In the genomic region with DNA sequence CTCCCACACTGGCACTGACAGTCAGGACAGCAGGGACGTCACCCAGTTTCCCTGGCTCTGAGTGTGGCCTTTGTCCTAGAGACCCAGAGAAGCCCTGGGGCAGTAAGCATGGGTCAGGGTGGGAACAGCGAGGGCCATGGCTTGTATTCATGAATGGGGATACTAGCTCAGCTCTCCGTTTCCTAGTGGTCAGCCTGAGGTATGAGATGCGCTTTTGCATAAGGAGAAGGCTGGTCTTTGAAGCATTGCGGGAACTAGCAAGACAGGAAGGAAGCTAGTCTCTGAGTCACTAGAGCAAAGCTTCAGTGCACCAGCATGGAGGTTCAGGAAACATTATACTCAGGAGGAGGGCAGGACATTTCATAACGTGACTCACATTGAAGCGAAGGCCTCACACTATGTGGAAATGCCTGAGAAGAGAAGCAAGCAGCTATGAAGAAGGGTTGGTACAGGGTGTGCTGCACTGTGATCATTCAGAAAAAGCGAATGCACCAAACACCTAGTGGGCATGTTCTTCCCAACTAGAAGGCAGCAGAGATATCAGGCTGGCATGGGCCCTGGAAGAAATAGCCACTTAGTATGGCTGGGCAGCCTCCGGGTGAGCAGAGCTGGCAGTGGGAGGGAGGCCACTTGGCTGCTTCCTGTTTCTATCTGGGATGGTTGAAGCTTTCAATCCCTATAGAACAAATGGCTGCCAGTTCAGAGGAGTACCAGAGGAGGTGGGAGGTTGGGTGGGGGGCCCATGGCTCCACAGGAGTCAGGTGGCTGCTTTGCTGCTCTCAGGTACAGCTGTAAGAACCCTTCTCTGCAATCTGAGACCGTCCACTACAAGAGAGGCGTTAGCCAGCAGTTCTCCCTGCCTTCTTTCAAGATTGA, we compare ENCODE assay signal across 8 mouse cellular contexts. TPM values are rescaled to one million over a fixed set of nuclear protein-coding genes. Genes with fewer than 3 reads are reported as not detected.
DNase-seq lines count a peak whose midpoint lies in the region; ATAC-seq and TF ChIP-seq lines count a peak whose summit lies in the region.

No protein-coding gene starts in this region.

- peak; percentile 47 for ATAC-seq in hindbrain, embryonic 11.5 days (ENCODE audit: low FRiP score)
- ATAC-seq in forebrain, postnatal 0 days: peak; percentile 18
- ATAC-seq in liver, embryonic 14.5 days (ENCODE audit: insufficient read depth): 0 out of 2 replicates have a peak, but pooled peaks have one; percentile 4

- no peak overlapping the region for H3K9ac ChIP-seq in hindbrain, embryonic 11.5 days (ENCODE audit: low read depth, low read length)
- H3K9ac ChIP-seq in forebrain, postnatal 0 days: no peak overlapping the region
- no peak overlapping the region for H3K9ac ChIP-seq in liver, embryonic 14.5 days (replicated peaks)

- DNase-seq in hindbrain, embryonic 11.5 days (ENCODE audit: low spot score): no peak
- DNase-seq in hindbrain, embryonic 10.5 days (ENCODE audit: low spot score): no peak
- DNase-seq in Muller cell, postnatal 12 days (ENCODE audit: inconsistent ontology term): peak; percentile 61
- no peak for DNase-seq in forebrain, postnatal 0 days
- peak in 1 of 3 experiments; percentile 50 for DNase-seq in liver, embryonic 14.5 days (ENCODE audit: low read depth in 3 of 3, low spot score in 3 of 3)
- DNase-seq in thymus, adult 18-20 months: no peak
- no peak for DNase-seq in testis, postnatal 14 days (ENCODE audit: low spot score)

- no peaks in the 10 kb centered on the region for H3K4me1 ChIP-seq in hindbrain, embryonic 11.5 days (replicated peaks; ENCODE audit: control insufficient read depth, insufficient read depth, low read length)
- H3K4me1 ChIP-seq in hindbrain, embryonic 10.5 days (replicated peaks): no peaks in the 10 kb centered on the region; the same call in 1 of the 2 replicates
- H3K4me1 ChIP-seq in forebrain, postnatal 0 days (ENCODE audit: insufficient read depth): no peaks in the 10 kb centered on the region
- H3K4me1 ChIP-seq in liver, embryonic 14.5 days (replicated peaks; ENCODE audit: control insufficient read depth in 2 of 2, insufficient read depth in 2 of 2, low read length in 1 of 2): peaks cover 0 to 8% of the 10 kb centered on the region in 2 experiments; a peak in 1 of 4 replicates
- peaks cover 17% of the 10 kb centered on the region for H3K4me1 ChIP-seq in olfactory bulb, adult 2 months (ENCODE audit: control insufficient read depth, insufficient read depth, low read length)

- 77% methylated on average over 11 of the region's 11 CpGs for WGBS in hindbrain, embryonic 11.5 days
- 80% methylated on average over 11 of the region's 11 CpGs for WGBS in hindbrain, embryonic 10.5 days
- 75% methylated on average over 11 of the region's 11 CpGs for WGBS in forebrain, postnatal 0 days
- WGBS in liver, embryonic 14.5 days (ENCODE audit: insufficient replicate concordance): 55% methylated on average over 11 of the region's 11 CpGs
- WGBS in olfactory bulb, adult 2 months: 46% methylated on average over 11 of the region's 11 CpGs

- no peak overlapping the region for H3K4me2 ChIP-seq in hindbrain, embryonic 11.5 days (replicated peaks; ENCODE audit: low read depth, low read length)
- no peak overlapping the region for H3K4me2 ChIP-seq in forebrain, postnatal 0 days (ENCODE audit: low read depth)
- no peak overlapping the region for H3K4me2 ChIP-seq in liver, embryonic 14.5 days (ENCODE audit: low read depth)

- no peaks in the 10 kb centered on the region for H3K27me3 ChIP-seq in hindbrain, embryonic 11.5 days (ENCODE audit: control insufficient read depth, insufficient read depth, low read length)
- no peaks in the 10 kb centered on the region for H3K27me3 ChIP-seq in hindbrain, embryonic 10.5 days (ENCODE audit: insufficient read depth, poor library complexity, severe bottlenecking)
- no peaks in the 10 kb centered on the region for H3K27me3 ChIP-seq in forebrain, postnatal 0 days (ENCODE audit: insufficient read depth, low read length)
- no peaks in the 10 kb centered on the region for H3K27me3 ChIP-seq in liver, embryonic 14.5 days (ENCODE audit: control insufficient read depth, insufficient read depth, low read length)

- H3K9me3 ChIP-seq in hindbrain, embryonic 11.5 days (ENCODE audit: control insufficient read depth, low read length): no peaks in the 10 kb centered on the region
- H3K9me3 ChIP-seq in hindbrain, embryonic 10.5 days: no peaks in the 10 kb centered on the region
- no peaks in the 10 kb centered on the region for H3K9me3 ChIP-seq in forebrain, postnatal 0 days (ENCODE audit: low read length)
- H3K9me3 ChIP-seq in liver, embryonic 14.5 days (ENCODE audit: control insufficient read depth, low read length): no peaks in the 10 kb centered on the region

- TF ChIP-seq EP300 in liver, embryonic 14.5 days (IDR thresholded peaks at IDR 0.05; ENCODE audit: low read depth): no peak

- TF ChIP-seq CTCF in forebrain, postnatal 0 days (IDR thresholded peaks at IDR 0.05; ENCODE audit: low read depth): peak; percentile 26; the same call in 1 of the 2 replicates
- no peak for TF ChIP-seq CTCF in liver, embryonic 14.5 days (IDR thresholded peaks at IDR 0.05; ENCODE audit: low read depth)
- no peak for TF ChIP-seq CTCF in olfactory bulb, adult 2 months (IDR thresholded peaks at IDR 0.05; ENCODE audit: insufficient read depth, low read depth, low read length)

- H3K4me3 ChIP-seq in hindbrain, embryonic 11.5 days (ENCODE audit: low read depth, low read length): no peak overlapping the region
- H3K4me3 ChIP-seq in hindbrain, embryonic 10.5 days: no peak overlapping the region
- H3K4me3 ChIP-seq in forebrain, postnatal 0 days (ENCODE audit: low read depth, low read length): no peak overlapping the region
- no peak overlapping the region for H3K4me3 ChIP-seq in liver, embryonic 14.5 days (ENCODE audit: insufficient read depth in 1 of 2, low read depth in 2 of 2, low read length in 2 of 2)
- H3K4me3 ChIP-seq in olfactory bulb, adult 2 months (ENCODE audit: insufficient read depth, low read depth, low read length): no peak overlapping the region

- H3K27ac ChIP-seq in hindbrain, embryonic 11.5 days (ENCODE audit: low read depth, low read length): 0 out of 2 replicates have a peak overlapping the region, but pooled peaks have one; percentile 27
- no peak overlapping the region for H3K27ac ChIP-seq in hindbrain, embryonic 10.5 days
- H3K27ac ChIP-seq in forebrain, postnatal 0 days (ENCODE audit: low read depth, low read length): peak overlapping the region; percentile 36
- no peak overlapping the region for H3K27ac ChIP-seq in liver, embryonic 14.5 days
- peak overlapping the region; percentile 62 for H3K27ac ChIP-seq in olfactory bulb, adult 2 months (ENCODE audit: insufficient read depth, low read depth, low read length)

- no peak for TF ChIP-seq POLR2A in olfactory bulb, adult 2 months (IDR thresholded peaks at IDR 0.05; ENCODE audit: insufficient read depth, low read depth, low read length)

- H3K36me3 ChIP-seq in hindbrain, embryonic 11.5 days (ENCODE audit: control insufficient read depth, insufficient read depth, low read length): no peaks in the 10 kb centered on the region
- H3K36me3 ChIP-seq in hindbrain, embryonic 10.5 days: peaks cover 79% of the 10 kb centered on the region
- H3K36me3 ChIP-seq in forebrain, postnatal 0 days (ENCODE audit: insufficient read depth): peaks cover 69% of the 10 kb centered on the region
- no peaks in the 10 kb centered on the region; the same call in 1 of the 2 replicates for H3K36me3 ChIP-seq in liver, embryonic 14.5 days (replicated peaks; ENCODE audit: control insufficient read depth, insufficient read depth, low read depth)

RNA-seq across cellular contexts. Expression of a gene that starts 25.4 kb away (rescaled TPM):
- 131 and 138 TPM in 2 replicates for polyA plus RNA-seq in hindbrain, embryonic 11.5 days (2014; fragmentation: Nextera tagmentation; extraction: Ambion mirVana)
- 141 and 145 TPM in 2 replicates for polyA plus RNA-seq in hindbrain, embryonic 10.5 days (2016; fragmentation: Nextera tagmentation; extraction: Ambion mirVana)
- total RNA-seq in forebrain, postnatal 0 days (2014; rRNA removed): 36.6 and 40.0 TPM in 2 replicates
- polyA plus RNA-seq in forebrain, postnatal 0 days (2015; fragmentation: Nextera tagmentation; extraction: Ambion mirVana): 133 and 140 TPM in 2 replicates
- polyA plus RNA-seq in liver, embryonic 14.5 days (2012; rRNA removed): 28.8 and 33.0 TPM in 2 replicates
- 51.8 and 52.1 TPM in 2 replicates for polyA plus RNA-seq in liver, embryonic 14.5 days (2014; fragmentation: Nextera tagmentation; extraction: Ambion mirVana)
- not detected in 2 replicates for polyA plus RNA-seq in olfactory bulb, adult 2 months (2012; ENCODE audit: insufficient read depth, insufficient read length, low replicate concordance, missing spikeins)

RNA-seq across cellular contexts. Expression of a gene that starts 27.1 kb away (rescaled TPM):
- 61.3 and 68.8 TPM in 2 replicates for polyA plus RNA-seq in hindbrain, embryonic 11.5 days (2014; fragmentation: Nextera tagmentation; extraction: Ambion mirVana)
- polyA plus RNA-seq in hindbrain, embryonic 10.5 days (2016; fragmentation: Nextera tagmentation; extraction: Ambion mirVana): 71.6 and 80.8 TPM in 2 replicates
- 123 and 167 TPM in 2 replicates for total RNA-seq in forebrain, postnatal 0 days (2014; rRNA removed)
- 96.1 and 109 TPM in 2 replicates for polyA plus RNA-seq in forebrain, postnatal 0 days (2015; fragmentation: Nextera tagmentation; extraction: Ambion mirVana)
- polyA plus RNA-seq in liver, embryonic 14.5 days (2012; rRNA removed): 15.7 and 16.3 TPM in 2 replicates
- polyA plus RNA-seq in liver, embryonic 14.5 days (2014; fragmentation: Nextera tagmentation; extraction: Ambion mirVana): 17.6 and 18.0 TPM in 2 replicates
- 248 TPM in 1 of 2 replicates, not detected in the other for polyA plus RNA-seq in olfactory bulb, adult 2 months (2012; ENCODE audit: insufficient read depth, insufficient read length, low replicate concordance, missing spikeins)

RNA-seq across cellular contexts. Expression of a gene that starts 33.0 kb away (rescaled TPM):
- polyA plus RNA-seq in hindbrain, embryonic 11.5 days (2014; fragmentation: Nextera tagmentation; extraction: Ambion mirVana): 26.1 and 28.9 TPM in 2 replicates
- polyA plus RNA-seq in hindbrain, embryonic 10.5 days (2016; fragmentation: Nextera tagmentation; extraction: Ambion mirVana): 33.1 and 41.3 TPM in 2 replicates
- total RNA-seq in forebrain, postnatal 0 days (2014; rRNA removed): 27.7 and 37.7 TPM in 2 replicates
- polyA plus RNA-seq in forebrain, postnatal 0 days (2015; fragmentation: Nextera tagmentation; extraction: Ambion mirVana): 79.2 and 80.7 TPM in 2 replicates
- 5.4 and 6.7 TPM in 2 replicates for polyA plus RNA-seq in liver, embryonic 14.5 days (2012; rRNA removed)
- 9.0 and 9.5 TPM in 2 replicates for polyA plus RNA-seq in liver, embryonic 14.5 days (2014; fragmentation: Nextera tagmentation; extraction: Ambion mirVana)
- not detected in 2 replicates for polyA plus RNA-seq in olfactory bulb, adult 2 months (2012; ENCODE audit: insufficient read depth, insufficient read length, low replicate concordance, missing spikeins)

RNA-seq across cellular contexts. Expression of a gene that starts 50.9 kb away (rescaled TPM):
- 41.1 and 46.6 TPM in 2 replicates for polyA plus RNA-seq in hindbrain, embryonic 11.5 days (2014; fragmentation: Nextera tagmentation; extraction: Ambion mirVana)
- 52.3 and 60.0 TPM in 2 replicates for polyA plus RNA-seq in hindbrain, embryonic 10.5 days (2016; fragmentation: Nextera tagmentation; extraction: Ambion mirVana)
- total RNA-seq in forebrain, postnatal 0 days (2014; rRNA removed): 55.6 and 58.6 TPM in 2 replicates
- 34.8 and 37.6 TPM in 2 replicates for polyA plus RNA-seq in forebrain, postnatal 0 days (2015; fragmentation: Nextera tagmentation; extraction: Ambion mirVana)
- polyA plus RNA-seq in liver, embryonic 14.5 days (2012; rRNA removed): 12.8 and 16.2 TPM in 2 replicates
- polyA plus RNA-seq in liver, embryonic 14.5 days (2014; fragmentation: Nextera tagmentation; extraction: Ambion mirVana): 9.9 and 10.2 TPM in 2 replicates
- polyA plus RNA-seq in olfactory bulb, adult 2 months (2012; ENCODE audit: insufficient read depth, insufficient read length, low replicate concordance, missing spikeins): not detected in 2 replicates

Comparison
In these comparisons a context has a peak if more than half of its experiments do, and no peak if none do; other contexts are left out.
1. H3K27ac ChIP-seq: peak in hindbrain, embryonic 11.5 days (single experiment), forebrain, postnatal 0 days (single experiment) and olfactory bulb, adult 2 months (single experiment); none in hindbrain, embryonic 10.5 days (single experiment) and liver, embryonic 14.5 days (single experiment).
2. Peak in every context shown above with its lines, with median percentiles within 50 percentile points of each other: ATAC-seq.